Mouse (Mus musculus) embryonic fibroblast, embryonic 13.5 days (primary cell): ENCODE measurements around the gene Crocc.

ENCODE experiments used
- CTCF ChIP-seq: IDR thresholded peaks from 2 replicates; pipeline ENCODE4 v1.5.1; 2011; ENCODE audit warnings: mild to moderate bottlenecking, control low read depth, low read length, moderate library complexity, borderline replicate concordance; ENCODE audit not compliant: insufficient read depth
- POLR2A ChIP-seq: IDR thresholded peaks from 2 replicates; pipeline ENCODE4 v1.6.1; 2011; ENCODE audit warnings: low read depth, mild to moderate bottlenecking, control low read depth, low read length, moderate library complexity

GRCm38 (mm10) chr4:141096710-141097109, 36.4 kb upstream of the Crocc start:
- TF ChIP-seq CTCF (no peak), POLR2A (no peak)
